Mouse (Mus musculus): Measurements from ENCODE around the gene Raf1. TPM values are rescaled to one million over a fixed set of nuclear protein-coding genes. Genes with fewer than 3 reads are reported as not detected.
"Not testable (repeated sequence)": the region's sequence is repeated elsewhere in the genome, so short reads cannot be mapped to it uniquely, and the experiment has no call there.

The Raf1 gene
- polyA plus RNA-seq, 1 experiment from 2014 or later: 67.4 TPM

GRCm38 (mm10) chr6:115651719-115652118 is 24.7 kb downstream of the Raf1 start:
- peak; percentile 53 for DNase-seq (ENCODE audit: low spot score)
- Histone ChIP-seq H3K27ac (no peak overlapping the region), H3K4me3 (replicated peaks; ENCODE audit: low read depth, low read length) (no peak overlapping the region), H3K4me1 (replicated peaks; ENCODE audit: insufficient read depth, low read length) (peaks cover 18% of the 10 kb centered on the region), H3K9me3 (replicated peaks; ENCODE audit: low read length) (no peaks in the 10 kb centered on the region), H3K36me3 (ENCODE audit: insufficient read depth, low read length) (no peaks in the 10 kb centered on the region), H3K9ac (ENCODE audit: low read depth, low read length) (no peak overlapping the region), H3K4me2 (ENCODE audit: low read length) (no peak overlapping the region), H3K27me3 (ENCODE audit: insufficient read depth, low read length) (no peaks in the 10 kb centered on the region)
- no peak for ATAC-seq (replicated peaks; ENCODE audit: low FRiP score, low read depth)
- TF ChIP-seq CTCF (IDR thresholded peaks at IDR 0.05; ENCODE audit: low read depth): no peak

- Histone ChIP-seq H3K27me3 (ENCODE audit: insufficient read depth, low read length) (no peaks in the 10 kb centered on the region), H3K4me1 (replicated peaks; ENCODE audit: insufficient read depth, low read length) (peaks cover 18% of the 10 kb centered on the region), H3K9me3 (replicated peaks; ENCODE audit: low read length) (no peaks in the 10 kb centered on the region), H3K4me2 (ENCODE audit: low read length) (no peak overlapping the region), H3K27ac (0 out of 2 replicates have a peak overlapping the region, but pooled peaks have one; percentile 2), H3K36me3 (ENCODE audit: insufficient read depth, low read length) (no peaks in the 10 kb centered on the region), H3K9ac (ENCODE audit: low read depth, low read length) (no peak overlapping the region), H3K4me3 (replicated peaks; ENCODE audit: low read depth, low read length) (no peak overlapping the region)
- DNase-seq (ENCODE audit: low spot score): peak; percentile 53
- WGBS: 40% methylated on average over 5 of the region's 5 CpGs
- no peak for ATAC-seq (replicated peaks; ENCODE audit: low FRiP score, low read depth)
- no peak for TF ChIP-seq CTCF (IDR thresholded peaks at IDR 0.05; ENCODE audit: low read depth)
Observed at GRCm38 (mm10) chr6:115650476-115651427, 25.7 kb downstream of the Raf1 start.

GRCm38 (mm10) chr6:115649792-115650365 is 26.6 kb downstream of the Raf1 start:
- Histone ChIP-seq H3K4me2 (ENCODE audit: low read length) (no peak overlapping the region), H3K27ac (no peak overlapping the region), H3K36me3 (ENCODE audit: insufficient read depth, low read length) (no peaks in the 10 kb centered on the region), H3K27me3 (ENCODE audit: insufficient read depth, low read length) (no peaks in the 10 kb centered on the region), H3K9me3 (replicated peaks; ENCODE audit: low read length) (no peaks in the 10 kb centered on the region), H3K9ac (ENCODE audit: low read depth, low read length) (no peak overlapping the region), H3K4me1 (replicated peaks; ENCODE audit: insufficient read depth, low read length) (peaks cover 18% of the 10 kb centered on the region), H3K4me3 (replicated peaks; ENCODE audit: low read depth, low read length) (no peak overlapping the region)
- WGBS: 41% methylated on average over 1 of the region's 1 CpGs
- TF ChIP-seq CTCF (IDR thresholded peaks at IDR 0.05; ENCODE audit: low read depth): no peak
- ATAC-seq (replicated peaks; ENCODE audit: low FRiP score, low read depth) (no peak), DNase-seq (ENCODE audit: low spot score) (no peak)

- no peak for DNase-seq (ENCODE audit: low spot score)
- no peak overlapping the region for H3K9ac ChIP-seq (ENCODE audit: low read depth, low read length)
- H3K4me2 ChIP-seq (ENCODE audit: low read length): no peak overlapping the region
- 68% methylated on average over 1 of the region's 1 CpGs for WGBS
- no peak for ATAC-seq (replicated peaks; ENCODE audit: low FRiP score, low read depth)
- TF ChIP-seq CTCF (IDR thresholded peaks at IDR 0.05; ENCODE audit: low read depth): no peak
- H3K27me3 ChIP-seq (ENCODE audit: insufficient read depth, low read length): no peaks in the 10 kb centered on the region
- H3K4me3 ChIP-seq (replicated peaks; ENCODE audit: low read depth, low read length): no peak overlapping the region
- H3K9me3 ChIP-seq (replicated peaks; ENCODE audit: low read length): no peaks in the 10 kb centered on the region
- peaks cover 3% of the 10 kb centered on the region; the same call in 1 of the 2 replicates for H3K36me3 ChIP-seq (ENCODE audit: insufficient read depth, low read length)
- no peaks in the 10 kb centered on the region for H3K4me1 ChIP-seq (replicated peaks; ENCODE audit: insufficient read depth, low read length)
- no peak overlapping the region for H3K27ac ChIP-seq
Observed at GRCm38 (mm10) chr6:115643315-115643714, 33.1 kb downstream of the Raf1 start.

GRCm38 (mm10) chr6:115638188-115638587 is 38.2 kb downstream of the Raf1 start:
- DNase-seq (ENCODE audit: low spot score): not testable (repeated sequence)
- peaks cover 30% of the 10 kb centered on the region for H3K36me3 ChIP-seq (ENCODE audit: insufficient read depth, low read length)

GRCm38 (mm10) chr6:115634015-115634414 is 42.4 kb downstream of the Raf1 start:
- no peaks in the 10 kb centered on the region for H3K27me3 ChIP-seq (ENCODE audit: insufficient read depth, low read length)
- H3K9ac ChIP-seq (ENCODE audit: low read depth, low read length): no peak overlapping the region
- ATAC-seq (replicated peaks; ENCODE audit: low FRiP score, low read depth): no peak
- H3K4me3 ChIP-seq (replicated peaks; ENCODE audit: low read depth, low read length): no peak overlapping the region
- H3K4me2 ChIP-seq (ENCODE audit: low read length): no peak overlapping the region
- 95% methylated on average over 2 of the region's 2 CpGs for WGBS
- no peak for TF ChIP-seq CTCF (IDR thresholded peaks at IDR 0.05; ENCODE audit: low read depth)
- H3K9me3 ChIP-seq (replicated peaks; ENCODE audit: low read length): no peaks in the 10 kb centered on the region
- DNase-seq (ENCODE audit: low spot score): no peak
- no peaks in the 10 kb centered on the region for H3K4me1 ChIP-seq (replicated peaks; ENCODE audit: insufficient read depth, low read length)
- H3K27ac ChIP-seq: no peak overlapping the region
- H3K36me3 ChIP-seq (ENCODE audit: insufficient read depth, low read length): peaks cover 39% of the 10 kb centered on the region

More at GRCm38 (mm10) chr6:115638188-115638587, 38.2 kb downstream of the Raf1 start:
- H3K9me3 ChIP-seq (replicated peaks; ENCODE audit: low read length); H3K27me3 ChIP-seq (ENCODE audit: insufficient read depth, low read length); H3K4me3 ChIP-seq (replicated peaks; ENCODE audit: low read depth, low read length); H3K4me2 ChIP-seq (ENCODE audit: low read length); H3K27ac ChIP-seq; H3K9ac ChIP-seq (ENCODE audit: low read depth, low read length); ATAC-seq (replicated peaks; ENCODE audit: low FRiP score, low read depth); H3K4me1 ChIP-seq (replicated peaks; ENCODE audit: insufficient read depth, low read length): not testable (repeated sequence)
- WGBS: 93% methylated on average over 7 of the region's 7 CpGs

Data from kidney, postnatal 0 days (tissue).